Mouse (Mus musculus) megakaryocyte, embryonic 14.5 days (primary cell): ENCODE data around the gene Caml.
A peak's percentile ranks its signal among the peaks of the same experiment; 100 is the strongest.

Source experiments
- FLI1 ChIP-seq: IDR thresholded peaks from 2 replicates; pipeline ENCODE4 v1.6.1; 2012; ENCODE audit warnings: low read length, inconsistent platforms, mixed read lengths
- GATA1 ChIP-seq: IDR thresholded peaks from 3 replicates; pipeline ENCODE4 v1.6.1; 2012; ENCODE audit warnings: mixed read lengths, low read length, inconsistent platforms, borderline replicate concordance

GRCm38 (mm10) chr13:55600657-55601056 is 22.1 kb upstream of the Caml start:
- no peak for TF ChIP-seq GATA1
- TF ChIP-seq FLI1, result 0 out of 2 replicates have a peak, but pooled peaks have one; percentile 41
